Mouse (Mus musculus) ES-E14 (cell line): Measurements from ENCODE around the gene Chsy1.

Experiments
- CHD2 ChIP-seq: IDR thresholded peaks from 2 replicates; pipeline ENCODE4 v1.6.1; 2014; ENCODE audit warnings: mild to moderate bottlenecking, low read depth, low read length, inconsistent platforms
- HCFC1 ChIP-seq: IDR thresholded peaks from 2 replicates; pipeline ENCODE4 v1.6.1; 2012; ENCODE audit warnings: low read length, inconsistent platforms, borderline replicate concordance; ENCODE audit not compliant: insufficient read depth
- ZC3H11A ChIP-seq: IDR thresholded peaks from 2 replicates; pipeline ENCODE4 v1.6.1; 2012; ENCODE audit warnings: low read depth, mild to moderate bottlenecking, inconsistent platforms, low read length, borderline replicate concordance

DNA sequence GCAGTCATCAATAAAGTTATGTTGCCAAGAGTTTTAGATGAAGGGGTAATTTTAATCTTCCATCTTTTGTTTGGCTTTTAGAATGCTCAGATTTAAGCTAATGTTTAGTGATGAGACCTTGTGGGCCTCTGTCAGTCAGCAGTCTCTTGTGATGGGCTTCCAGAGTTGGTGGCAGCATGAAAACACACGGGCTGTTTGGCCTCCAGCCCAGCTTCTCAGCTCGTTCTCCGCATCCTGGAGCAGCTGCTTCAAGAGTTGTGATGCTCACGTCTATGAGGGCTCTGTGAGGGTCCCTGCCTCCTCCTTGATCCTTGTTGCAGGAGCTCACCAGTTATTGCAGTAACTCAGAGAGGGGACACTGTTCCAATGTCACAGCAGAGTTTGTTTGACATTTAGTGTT lies 29.0 kb downstream of the Chsy1 start:
- TF ChIP-seq CHD2 (no peak), HCFC1 (no peak), ZC3H11A (no peak)
